Mouse (Mus musculus): ENCODE data around the gene Fktn. TPM values are rescaled to one million over a fixed set of nuclear protein-coding genes. Genes with fewer than 3 reads are reported as not detected.
A peak's percentile ranks its signal among the peaks of the same experiment; 100 is the strongest.

The Fktn gene
- polyA plus RNA-seq, 1 experiment from 2014 or later, result 22.8 TPM

GRCm38 (mm10) chr4:53781396-53781795, 67.6 kb downstream of the Fktn start:
- ATAC-seq (ENCODE audit: low FRiP score, low read depth), result no peak
- Histone ChIP-seq H3K36me3 (no peaks in the 10 kb centered on the region), H3K27ac (replicated peaks) (no peak overlapping the region), H3K4me2 (no peak overlapping the region), H3K27me3 (peaks cover 20% of the 10 kb centered on the region), H3K4me3 (no peak overlapping the region), H3K9ac (no peak overlapping the region), H3K4me1 (replicated peaks) (peaks cover 16% of the 10 kb centered on the region), H3K9me3 (no peaks in the 10 kb centered on the region)
- WGBS, result 67% methylated on average over 4 of the region's 4 CpGs

GRCm38 (mm10) chr4:53782216-53783070, 68.6 kb downstream of the Fktn start:
- no peak overlapping the region for H3K4me2 ChIP-seq
- no peak overlapping the region for H3K9ac ChIP-seq
- no peak for ATAC-seq (ENCODE audit: low FRiP score, low read depth)
- no peaks in the 10 kb centered on the region for H3K36me3 ChIP-seq
- WGBS, result 26% methylated on average over 14 of the region's 14 CpGs
- H3K4me1 ChIP-seq (replicated peaks), result peaks cover 16% of the 10 kb centered on the region
- H3K27me3 ChIP-seq, result peaks cover 18% of the 10 kb centered on the region
- H3K4me3 ChIP-seq, result no peak overlapping the region
- no peak overlapping the region for H3K27ac ChIP-seq (replicated peaks)
- H3K9me3 ChIP-seq, result no peaks in the 10 kb centered on the region

DNA sequence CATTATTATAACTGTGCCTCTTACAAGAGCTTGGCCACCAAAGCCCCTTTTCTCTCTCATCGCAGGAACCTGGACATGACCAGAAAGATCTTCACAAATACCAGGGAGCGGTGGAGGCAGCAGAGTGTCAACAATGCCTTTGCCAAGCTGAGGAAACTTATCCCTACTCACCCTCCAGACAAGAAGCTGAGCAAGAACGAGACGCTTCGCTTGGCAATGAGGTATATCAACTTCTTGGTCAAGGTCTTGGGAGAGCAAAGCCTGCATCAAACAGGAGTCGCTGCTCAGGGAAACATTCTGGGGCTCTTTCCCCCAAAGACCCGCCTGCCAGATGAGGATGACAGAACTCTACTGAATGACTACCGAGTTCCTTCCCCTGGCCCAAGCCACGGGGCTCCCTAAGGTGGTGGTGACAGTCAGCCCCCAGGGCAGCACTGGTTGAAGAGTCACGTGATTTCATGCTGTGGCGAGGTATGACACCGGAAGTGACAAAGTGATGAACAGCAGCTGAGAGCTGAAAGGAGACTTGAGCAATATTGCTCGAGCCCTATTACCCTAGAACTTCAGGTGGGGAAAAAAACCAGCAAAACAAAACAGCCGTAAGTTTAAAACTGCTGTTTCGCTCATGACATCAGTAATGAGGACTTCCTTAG, 72.1 kb downstream of the Fktn start:
- no peaks in the 10 kb centered on the region for H3K27me3 ChIP-seq
- no peak overlapping the region for H3K9ac ChIP-seq
- no peaks in the 10 kb centered on the region for H3K9me3 ChIP-seq
- H3K36me3 ChIP-seq, result no peaks in the 10 kb centered on the region
- no peak for ATAC-seq (ENCODE audit: low FRiP score, low read depth)
- WGBS, result 84% methylated on average over 15 of the region's 15 CpGs
- no peaks in the 10 kb centered on the region for H3K4me1 ChIP-seq (replicated peaks)
- no peak overlapping the region for H3K4me3 ChIP-seq
- no peak overlapping the region for H3K4me2 ChIP-seq
- no peak overlapping the region for H3K27ac ChIP-seq (replicated peaks)

DNA sequence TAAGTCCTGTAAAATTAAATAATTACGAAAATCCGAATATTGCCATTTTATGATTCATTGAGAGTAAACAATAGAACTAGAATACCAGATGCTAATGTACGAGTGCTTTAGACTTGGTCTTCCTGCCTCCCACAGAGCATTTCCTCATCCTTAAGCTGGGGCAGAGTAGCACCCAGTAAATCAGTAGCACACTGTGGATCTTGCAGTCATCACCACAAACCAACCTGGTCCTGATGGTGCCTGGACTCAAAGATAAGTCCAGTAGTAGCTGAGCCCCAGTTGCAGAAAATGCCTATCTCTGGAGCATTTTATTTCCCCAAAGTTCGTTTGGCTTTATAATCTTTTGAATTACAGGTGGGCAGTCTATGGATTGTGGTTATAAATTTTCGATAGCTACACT, 73.1 kb downstream of the Fktn start:
- Histone ChIP-seq H3K36me3 (no peaks in the 10 kb centered on the region), H3K9me3 (no peaks in the 10 kb centered on the region), H3K4me3 (no peak overlapping the region), H3K4me1 (replicated peaks) (no peaks in the 10 kb centered on the region), H3K4me2 (no peak overlapping the region), H3K27ac (replicated peaks) (no peak overlapping the region), H3K27me3 (no peaks in the 10 kb centered on the region), H3K9ac (no peak overlapping the region)
- WGBS, result 77% methylated on average over 5 of the region's 5 CpGs
- no peak for ATAC-seq (ENCODE audit: low FRiP score, low read depth)

DNA sequence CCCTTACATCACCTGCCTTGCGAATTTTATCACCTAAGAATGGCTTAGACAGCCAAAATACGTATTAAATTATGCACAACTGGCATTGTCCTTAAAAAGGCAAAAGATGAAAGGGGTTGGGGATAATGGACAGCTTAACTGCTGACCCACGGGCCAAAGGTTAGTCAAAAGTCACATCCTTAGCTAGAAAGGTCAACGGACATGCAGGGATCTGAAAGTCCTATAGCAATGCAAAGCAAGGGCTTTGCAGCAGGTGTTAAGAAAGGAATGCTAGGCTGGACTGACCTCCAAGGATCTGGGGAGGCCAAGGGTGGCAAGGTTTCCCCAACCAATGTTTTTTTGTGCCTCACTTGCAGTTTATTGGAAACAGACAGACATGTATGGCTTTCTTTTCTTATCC, 75.5 kb downstream of the Fktn start:
- no peak overlapping the region for H3K4me3 ChIP-seq
- WGBS, result 9% methylated on average over 4 of the region's 4 CpGs
- H3K36me3 ChIP-seq, result no peaks in the 10 kb centered on the region
- no peak overlapping the region for H3K27ac ChIP-seq (replicated peaks)
- H3K27me3 ChIP-seq, result no peaks in the 10 kb centered on the region
- ATAC-seq (ENCODE audit: low FRiP score, low read depth), result no peak
- no peak overlapping the region for H3K9ac ChIP-seq
- H3K4me1 ChIP-seq (replicated peaks), result no peaks in the 10 kb centered on the region
- no peak overlapping the region for H3K4me2 ChIP-seq
- H3K9me3 ChIP-seq, result no peaks in the 10 kb centered on the region

- no peaks in the 10 kb centered on the region for H3K27me3 ChIP-seq
- H3K4me1 ChIP-seq (replicated peaks), result 0 out of 2 replicates have a peak, but pooled peaks cover 3% of the 10 kb centered on the region
- no peak overlapping the region for H3K4me3 ChIP-seq
- H3K9me3 ChIP-seq, result no peaks in the 10 kb centered on the region
- no peaks in the 10 kb centered on the region for H3K36me3 ChIP-seq
- H3K4me2 ChIP-seq, result no peak overlapping the region
- 93% methylated on average over 5 of the region's 5 CpGs for WGBS
- H3K27ac ChIP-seq (replicated peaks), result no peak overlapping the region
- no peak for ATAC-seq (ENCODE audit: low FRiP score, low read depth)
- no peak overlapping the region for H3K9ac ChIP-seq
Measured at GRCm38 (mm10) chr4:53794257-53794966, 80.6 kb downstream of the Fktn start.

GRCm38 (mm10) chr4:53795086-53795485, 81.3 kb downstream of the Fktn start:
- H3K4me2 ChIP-seq, result no peak overlapping the region
- H3K9me3 ChIP-seq, result no peaks in the 10 kb centered on the region
- H3K27ac ChIP-seq (replicated peaks), result no peak overlapping the region
- no peak overlapping the region for H3K9ac ChIP-seq
- no peak overlapping the region for H3K4me3 ChIP-seq
- 24% methylated on average over 2 of the region's 2 CpGs for WGBS
- H3K27me3 ChIP-seq, result no peaks in the 10 kb centered on the region
- no peaks in the 10 kb centered on the region for H3K36me3 ChIP-seq
- no peak for ATAC-seq (ENCODE audit: low FRiP score, low read depth)
- 0 out of 2 replicates have a peak, but pooled peaks cover 3% of the 10 kb centered on the region for H3K4me1 ChIP-seq (replicated peaks)

GRCm38 (mm10) chr4:53795706-53796105, 81.9 kb downstream of the Fktn start:
- WGBS, result 96% methylated on average over 2 of the region's 2 CpGs
- Histone ChIP-seq H3K4me2 (no peak overlapping the region), H3K36me3 (no peaks in the 10 kb centered on the region), H3K9me3 (no peaks in the 10 kb centered on the region), H3K9ac (no peak overlapping the region), H3K4me3 (no peak overlapping the region), H3K27ac (replicated peaks) (no peak overlapping the region), H3K4me1 (replicated peaks) (0 out of 2 replicates have a peak, but pooled peaks cover 3% of the 10 kb centered on the region), H3K27me3 (no peaks in the 10 kb centered on the region)
- no peak for ATAC-seq (ENCODE audit: low FRiP score, low read depth)

DNA sequence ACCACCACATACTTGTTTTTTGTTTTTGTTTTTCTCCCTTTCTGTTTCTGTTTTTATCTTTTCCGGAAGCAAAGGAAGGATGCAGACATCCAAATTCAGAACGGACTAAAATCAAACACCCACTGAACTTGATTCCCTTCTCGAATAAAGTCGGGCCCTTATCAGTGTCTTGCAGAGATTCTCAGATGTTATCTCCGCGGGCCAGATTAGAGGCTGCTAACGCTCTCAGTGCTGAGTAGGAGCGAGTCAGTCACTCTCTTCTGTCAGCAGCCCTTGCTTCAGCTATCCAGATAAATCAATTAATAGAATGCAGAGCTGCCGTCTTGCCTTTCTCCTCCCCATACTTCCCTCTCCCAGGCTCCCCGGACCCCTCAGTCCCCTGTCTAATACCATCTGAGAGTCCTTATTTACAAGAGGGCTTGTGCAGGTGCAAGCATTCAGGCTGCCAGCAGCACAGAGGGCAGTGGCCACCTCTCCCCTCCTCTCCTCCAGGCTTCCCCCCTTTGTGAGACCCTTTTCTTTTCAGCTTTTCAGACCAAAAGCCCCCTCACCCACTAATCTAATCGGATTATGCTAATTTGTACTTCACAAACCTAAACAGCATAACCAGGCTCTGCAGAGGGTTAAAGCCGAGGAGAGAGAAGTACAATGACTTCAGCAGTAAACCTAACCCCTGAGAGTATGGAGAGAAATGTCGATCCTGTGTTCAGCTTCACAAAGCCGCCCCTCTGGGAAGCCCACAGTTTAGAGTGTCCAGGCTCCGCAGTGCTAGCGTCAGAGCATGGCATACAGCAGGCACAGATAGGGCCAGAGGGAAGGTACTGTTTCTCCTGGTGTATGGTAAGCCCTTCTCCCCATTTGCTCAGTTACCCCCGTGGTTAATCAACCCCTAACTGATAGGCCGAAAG, 83.3 kb downstream of the Fktn start:
- 19% methylated on average over 18 of the region's 18 CpGs for WGBS

GRCm38 (mm10) chr4:53798896-53799676, 85.3 kb downstream of the Fktn start:
- Histone ChIP-seq H3K4me2 (no peak overlapping the region), H3K27me3 (no peaks in the 10 kb centered on the region), H3K4me3 (no peak overlapping the region), H3K27ac (replicated peaks) (no peak overlapping the region), H3K9ac (no peak overlapping the region), H3K36me3 (no peaks in the 10 kb centered on the region), H3K4me1 (replicated peaks) (0 out of 2 replicates have a peak, but pooled peaks cover 3% of the 10 kb centered on the region), H3K9me3 (no peaks in the 10 kb centered on the region)
- ATAC-seq (ENCODE audit: low FRiP score, low read depth), result no peak
- WGBS, result 55% methylated on average over 7 of the region's 7 CpGs

More for the DNA sequence above, 83.3 kb downstream of the Fktn start:
- Histone ChIP-seq H3K27me3 (no peaks in the 10 kb centered on the region), H3K27ac (replicated peaks) (no peak overlapping the region), H3K4me3 (no peak overlapping the region), H3K9ac (no peak overlapping the region), H3K4me2 (peak overlapping the region; percentile 16), H3K36me3 (no peaks in the 10 kb centered on the region), H3K4me1 (replicated peaks) (0 out of 2 replicates have a peak, but pooled peaks cover 3% of the 10 kb centered on the region), H3K9me3 (no peaks in the 10 kb centered on the region)
- ATAC-seq (ENCODE audit: low FRiP score, low read depth), result peak; percentile 68

DNA sequence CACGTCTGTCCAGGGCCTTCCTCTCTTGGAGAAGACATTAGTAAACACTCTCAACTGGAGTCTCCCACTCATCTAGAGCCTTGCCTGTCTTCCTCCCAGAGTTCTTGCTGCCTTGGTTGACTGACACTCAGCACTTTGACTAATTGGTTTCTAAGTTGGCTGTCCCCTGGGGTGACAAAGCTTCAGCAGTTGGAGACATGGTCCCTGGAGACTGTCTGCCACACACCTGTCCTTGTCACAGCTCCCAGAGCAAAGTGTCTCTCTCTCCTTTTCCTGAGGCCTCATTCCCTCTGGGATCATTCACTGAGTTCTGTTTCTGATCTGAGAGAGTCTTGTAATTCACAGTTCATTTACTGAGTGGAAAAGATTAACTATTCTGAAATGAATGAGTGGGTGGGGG, 86.0 kb downstream of the Fktn start:
- H3K4me3 ChIP-seq, result no peak overlapping the region
- 57% methylated on average over 1 of the region's 1 CpGs for WGBS
- H3K9me3 ChIP-seq, result no peaks in the 10 kb centered on the region
- H3K9ac ChIP-seq, result no peak overlapping the region
- 0 out of 2 replicates have a peak, but pooled peaks cover 3% of the 10 kb centered on the region for H3K4me1 ChIP-seq (replicated peaks)
- H3K36me3 ChIP-seq, result no peaks in the 10 kb centered on the region
- H3K27ac ChIP-seq (replicated peaks), result no peak overlapping the region
- H3K4me2 ChIP-seq, result no peak overlapping the region
- no peak for ATAC-seq (ENCODE audit: low FRiP score, low read depth)
- H3K27me3 ChIP-seq, result no peaks in the 10 kb centered on the region
